Mouse (Mus musculus): ENCODE results near the gene Kcnip1.

The Kcnip1 gene

DNA sequence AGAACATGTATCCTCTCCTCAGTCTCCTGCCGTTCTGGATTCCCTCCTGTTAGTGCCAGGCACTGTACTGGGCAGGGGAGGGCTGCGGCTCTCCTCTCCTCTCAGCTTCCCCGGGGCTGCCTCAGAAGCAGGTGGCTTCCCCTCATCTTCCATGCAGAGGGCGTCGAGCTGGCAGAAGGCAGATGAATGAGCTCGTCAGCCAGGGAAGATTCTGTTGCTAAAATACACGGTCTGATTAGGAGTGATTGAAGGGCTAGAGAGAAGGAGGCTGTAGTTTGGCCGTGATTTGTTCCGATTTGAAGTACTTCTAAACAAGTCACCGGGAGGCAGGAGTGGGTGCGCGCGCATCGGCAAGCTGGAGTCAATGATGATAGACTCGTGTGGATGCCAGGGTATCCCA is 236.3 kb downstream of the Kcnip1 start:
- no peak for DNase-seq (ENCODE audit: extremely low spot score)

DNA sequence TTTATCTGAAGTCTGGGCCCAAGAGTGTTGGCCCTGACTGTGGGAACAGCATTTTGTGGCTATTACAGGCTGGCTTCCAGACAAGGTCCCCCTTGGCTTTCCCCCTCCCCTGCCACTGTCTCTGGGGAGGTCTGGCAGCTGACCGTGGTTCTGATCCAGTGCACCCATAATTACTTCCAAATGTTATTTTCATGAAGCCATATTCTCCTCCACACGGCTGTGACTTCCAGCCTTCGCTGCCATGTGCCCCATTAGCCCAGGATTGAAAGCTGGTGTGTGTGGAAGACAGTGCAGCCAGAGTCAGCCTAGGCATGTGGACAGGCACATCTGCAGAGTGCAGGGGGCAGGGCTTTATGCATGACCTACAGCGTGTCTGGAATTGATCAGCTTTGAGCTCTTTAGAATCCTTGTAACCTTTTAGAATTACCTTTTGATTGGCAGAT is 240.5 kb downstream of the Kcnip1 start:
- DNase-seq (ENCODE audit: extremely low spot score) = peak; percentile 12

DNA sequence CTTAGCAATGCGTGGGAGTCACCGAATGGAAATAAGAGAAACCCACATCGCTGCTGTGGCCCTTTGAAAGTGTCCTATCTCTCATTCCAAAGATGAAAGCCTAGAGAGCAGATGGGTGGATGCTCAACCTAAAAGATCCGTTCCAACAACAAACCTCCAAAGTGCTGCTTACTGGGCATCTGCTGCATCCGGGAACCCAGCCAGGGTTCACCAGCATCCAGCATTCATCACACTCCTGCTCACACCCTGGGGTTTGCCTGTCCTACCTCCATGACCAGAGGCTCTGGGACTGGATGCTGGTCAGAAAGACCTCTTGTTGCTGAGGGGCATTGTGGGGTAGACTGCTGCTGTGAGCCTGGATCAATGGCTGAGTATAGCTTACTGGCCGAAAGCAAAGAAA is 241.4 kb downstream of the Kcnip1 start:
- DNase-seq (ENCODE audit: extremely low spot score) = no peak

DNA sequence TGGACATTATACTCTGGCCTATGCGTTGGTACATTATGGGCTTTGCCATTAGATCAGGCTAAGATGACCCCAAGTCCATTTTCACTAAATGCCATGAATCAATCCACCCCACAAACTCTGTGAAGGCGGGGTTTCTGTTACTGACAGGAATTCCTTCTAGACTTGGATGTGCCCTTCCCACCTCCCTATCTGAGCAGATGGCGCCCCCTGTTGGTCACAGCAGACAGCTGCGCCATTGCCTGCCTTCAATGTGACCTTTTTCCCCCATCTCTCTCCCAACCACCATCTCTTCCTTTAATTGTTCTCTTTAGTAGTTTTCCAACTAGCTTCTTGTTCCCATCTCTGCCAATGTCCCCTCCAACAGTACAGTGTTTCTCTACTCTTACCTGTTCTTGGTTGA is 243.0 kb downstream of the Kcnip1 start:
- DNase-seq (ENCODE audit: extremely low spot score) = no peak

DNA sequence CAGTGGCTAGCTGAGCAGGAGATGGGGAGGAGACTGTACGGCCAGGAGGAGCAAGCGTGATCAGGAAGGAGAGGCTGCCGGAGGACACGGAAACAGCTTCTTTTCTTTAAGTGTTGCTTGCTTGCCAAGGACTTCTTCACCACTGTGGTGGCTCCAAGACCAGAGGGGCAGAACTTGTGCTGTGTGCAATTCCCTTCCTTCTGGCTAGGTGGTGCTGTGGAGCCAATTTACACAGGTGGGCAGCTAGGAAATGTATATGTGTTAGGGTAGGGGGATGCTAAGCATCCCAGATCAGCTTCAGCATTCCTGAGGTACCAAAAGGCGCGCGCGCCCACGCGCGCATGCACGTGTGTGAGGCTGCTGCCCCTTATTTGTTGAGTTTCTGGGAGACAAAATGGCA is 243.5 kb downstream of the Kcnip1 start:
- no peak for DNase-seq (ENCODE audit: extremely low spot score)

DNA sequence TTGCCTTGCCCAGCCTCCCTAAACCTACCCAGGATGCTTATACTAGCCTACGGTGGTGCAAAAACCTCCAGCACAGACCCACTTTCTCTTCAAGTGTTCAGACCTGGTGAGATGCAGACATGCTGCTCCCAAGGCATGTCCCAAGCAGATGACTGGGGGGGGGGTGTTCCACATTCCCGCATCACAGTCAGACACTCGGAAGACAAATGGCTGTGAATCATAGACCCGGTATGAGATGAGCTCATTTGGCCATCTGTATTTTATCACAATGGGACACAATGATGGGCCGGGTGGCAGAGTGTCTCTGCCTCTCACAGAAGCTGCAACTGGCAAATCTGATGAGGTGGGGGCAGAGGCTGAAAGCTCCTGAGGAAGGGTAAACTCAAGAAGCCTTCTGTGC is 244.2 kb downstream of the Kcnip1 start:
- DNase-seq (ENCODE audit: extremely low spot score) = no peak

DNA sequence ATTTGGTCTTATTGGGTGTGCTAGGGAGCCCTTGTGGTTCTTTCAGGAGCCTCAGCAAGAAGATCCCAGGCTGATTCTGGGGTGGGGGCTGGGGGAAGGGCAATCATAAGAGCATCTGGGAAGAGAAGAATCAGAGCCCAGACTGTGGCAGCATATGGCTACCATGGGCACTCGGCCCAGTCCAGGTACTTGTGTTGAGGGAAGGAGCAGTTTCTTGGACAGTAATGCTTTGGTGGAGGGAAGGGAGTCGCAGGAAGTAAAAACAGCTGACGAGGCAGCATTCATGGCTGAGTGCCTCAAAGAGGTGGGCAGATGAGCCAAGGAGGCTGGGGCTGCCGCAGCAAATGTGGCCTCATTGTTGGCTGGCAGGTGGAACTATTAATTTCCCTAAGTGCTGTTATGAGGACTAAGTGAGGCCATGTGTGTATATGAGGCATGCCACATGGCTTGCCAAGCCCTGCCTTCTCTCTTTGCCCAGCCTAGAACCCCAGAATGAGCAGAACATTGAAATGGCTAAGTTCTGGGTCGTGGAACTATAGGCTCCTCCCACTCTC is 245.5 kb downstream of the Kcnip1 start:
- DNase-seq (ENCODE audit: extremely low spot score) = no peak

DNA sequence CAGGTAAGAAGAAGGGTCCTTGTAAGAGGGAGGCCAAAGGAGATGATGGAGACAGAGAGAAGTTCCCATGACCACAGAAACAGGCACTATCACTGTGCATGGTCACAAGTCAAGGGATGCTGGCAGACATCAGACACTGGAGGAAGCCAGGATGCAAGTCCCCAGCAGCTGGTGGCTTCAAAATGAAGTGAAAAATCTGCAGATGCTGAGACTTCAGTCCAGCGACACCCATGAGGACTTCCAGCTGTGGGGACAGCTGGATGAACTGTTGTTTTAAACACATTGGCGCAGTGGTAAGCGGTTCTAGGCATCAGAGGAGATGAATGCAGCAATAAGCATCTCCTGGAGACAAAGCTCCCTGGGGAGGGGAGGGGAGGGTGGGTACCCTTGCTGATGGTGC is 246.6 kb downstream of the Kcnip1 start:
- DNase-seq (ENCODE audit: extremely low spot score) = no peak

DNA sequence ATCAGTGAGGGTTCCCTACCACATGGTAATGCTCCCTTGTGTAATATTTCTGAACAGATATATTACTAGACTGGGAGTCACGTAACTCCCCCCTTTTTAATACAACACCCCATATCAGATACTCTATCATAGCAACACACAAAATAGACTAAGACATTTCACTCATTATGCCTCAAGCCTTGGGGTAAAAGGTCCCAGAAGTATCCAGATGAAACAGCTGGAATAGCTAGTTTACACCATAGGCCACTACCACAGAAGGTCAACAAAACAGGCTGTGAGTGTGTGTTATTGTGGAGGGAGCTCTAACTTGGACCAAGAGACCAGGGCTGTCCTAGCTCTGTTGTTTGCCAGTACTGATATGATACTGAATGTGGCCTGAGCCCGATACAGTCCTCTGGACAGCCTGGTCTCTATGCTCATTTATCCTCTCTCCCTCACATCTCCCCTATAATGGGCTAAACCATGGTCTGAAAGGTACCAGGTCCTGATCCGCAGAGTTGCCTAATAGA is 247.1 kb downstream of the Kcnip1 start:
- no peak for DNase-seq (ENCODE audit: extremely low spot score)

DNA sequence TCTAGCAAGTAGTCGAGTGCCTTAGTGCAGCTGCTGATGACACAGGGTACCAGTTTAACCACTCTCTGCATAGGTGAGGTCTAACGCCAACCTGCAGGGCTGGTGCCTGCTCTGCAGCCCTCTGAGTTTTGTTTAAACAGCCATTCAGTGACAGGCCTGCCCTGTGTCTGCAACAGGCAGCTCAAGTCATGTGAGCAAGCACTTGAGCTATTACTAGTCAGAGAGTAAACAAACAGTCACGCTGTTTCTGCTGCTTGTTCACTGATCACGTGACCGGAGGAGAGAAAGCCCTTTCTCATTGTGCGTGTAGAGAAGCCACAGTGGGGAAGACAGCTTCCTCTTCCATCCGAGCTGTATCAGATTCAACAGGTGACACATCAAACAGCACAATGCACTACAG is 248.5 kb downstream of the Kcnip1 start:
- DNase-seq (ENCODE audit: extremely low spot score) = no peak

DNA sequence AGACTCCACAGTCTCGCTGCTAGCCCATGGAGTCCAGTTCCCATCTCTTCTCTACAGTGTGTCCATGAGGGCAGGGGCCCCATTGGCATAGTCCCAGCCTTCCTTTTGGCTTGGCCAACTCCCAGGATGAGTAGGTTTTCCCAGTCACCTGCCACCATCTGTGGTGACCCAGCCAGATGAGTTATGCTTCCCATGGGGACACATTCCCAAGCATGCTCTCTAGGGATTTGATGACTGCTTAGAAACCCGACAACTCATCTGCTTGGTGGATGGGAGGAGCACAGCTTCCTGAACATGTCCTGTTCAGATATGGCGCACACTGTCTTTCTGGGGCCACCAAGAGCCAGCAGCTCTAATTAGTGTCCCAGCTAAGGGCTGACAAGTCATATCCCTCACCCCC is 252.8 kb downstream of the Kcnip1 start:
- DNase-seq (ENCODE audit: extremely low spot score) = no peak

DNA sequence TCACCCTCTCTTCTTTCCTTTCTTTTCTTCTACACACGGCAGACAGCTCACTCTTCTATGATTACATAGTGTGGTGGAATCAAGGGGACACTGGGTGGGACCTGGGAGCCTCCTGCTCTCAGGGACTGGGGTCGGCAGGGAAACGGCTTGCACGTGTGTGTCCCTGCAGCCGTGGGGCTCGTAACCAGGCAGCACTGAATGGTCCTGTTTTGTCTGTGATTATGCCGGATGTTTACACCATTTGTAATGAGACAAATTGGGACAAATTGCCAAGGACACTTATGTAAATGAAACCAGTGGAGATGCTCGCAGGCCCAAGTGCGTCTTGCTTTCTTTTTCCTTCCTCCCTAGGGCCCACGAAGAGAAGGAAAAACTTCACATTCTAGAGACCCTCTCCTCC is 256.5 kb downstream of the Kcnip1 start:
- DNase-seq (ENCODE audit: extremely low spot score) = no peak

DNA sequence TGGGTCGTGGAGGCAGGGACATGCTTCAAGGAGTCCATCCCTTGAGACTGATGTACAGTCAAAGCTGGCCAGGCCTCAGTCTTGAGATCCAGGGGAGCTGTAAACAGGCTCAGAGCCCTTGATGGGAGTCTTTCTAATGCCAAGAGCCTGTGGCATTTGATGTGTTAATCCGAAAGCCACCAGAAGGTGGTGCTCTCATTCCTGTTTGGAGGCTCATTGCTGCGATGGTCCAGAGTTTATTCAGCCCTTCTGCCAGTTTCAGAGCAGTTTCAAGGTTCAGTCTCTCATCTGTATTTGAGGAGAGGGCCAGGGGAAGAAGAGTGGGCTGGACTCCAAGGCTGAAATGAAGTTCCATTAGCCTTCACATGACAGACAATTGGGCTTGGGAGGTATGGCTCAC is 259.7 kb downstream of the Kcnip1 start:
- DNase-seq (ENCODE audit: extremely low spot score) = peak; percentile 73

DNA sequence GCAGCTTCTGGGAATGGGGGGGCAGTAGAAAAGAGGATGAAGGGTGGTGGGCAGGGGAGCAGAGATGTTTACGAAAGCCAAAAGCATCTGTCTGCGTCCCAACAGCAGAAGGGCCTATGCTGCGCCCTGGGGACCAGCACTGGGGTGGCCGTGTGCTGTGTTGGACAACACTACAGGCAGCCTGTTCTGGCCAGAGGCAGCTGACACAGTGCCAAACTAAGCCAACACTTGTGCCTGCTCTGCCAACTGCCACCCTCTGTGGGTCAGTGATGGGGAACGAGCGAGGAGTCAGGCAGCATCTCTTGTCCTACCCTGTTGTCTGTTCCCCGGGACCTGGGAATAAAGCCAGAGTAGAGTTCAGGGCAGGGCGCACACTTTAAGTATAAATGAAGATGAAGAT is 260.6 kb downstream of the Kcnip1 start:
- DNase-seq (ENCODE audit: extremely low spot score) = no peak

DNA sequence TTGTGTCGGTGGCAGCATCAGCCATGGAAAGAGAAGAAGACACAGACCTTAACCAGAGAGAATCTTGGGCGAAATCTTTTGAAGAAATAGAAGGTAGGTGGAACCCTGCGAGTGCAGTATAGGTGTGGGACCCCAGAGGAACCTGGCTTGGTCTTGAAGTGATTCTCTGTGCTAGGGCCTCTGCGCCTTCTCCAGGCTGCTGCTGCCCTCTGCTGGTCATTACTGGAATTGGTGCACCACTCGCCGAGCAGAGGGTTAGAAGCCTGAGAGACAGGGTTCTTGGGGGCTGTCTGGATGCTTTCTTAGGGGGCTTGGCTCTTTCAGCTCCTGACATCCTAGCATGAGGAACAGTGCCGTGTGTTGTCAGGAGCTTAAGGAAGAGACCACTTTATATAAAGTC is 271.7 kb downstream of the Kcnip1 start:
- peak; percentile 67 for DNase-seq (ENCODE audit: extremely low spot score)

DNA sequence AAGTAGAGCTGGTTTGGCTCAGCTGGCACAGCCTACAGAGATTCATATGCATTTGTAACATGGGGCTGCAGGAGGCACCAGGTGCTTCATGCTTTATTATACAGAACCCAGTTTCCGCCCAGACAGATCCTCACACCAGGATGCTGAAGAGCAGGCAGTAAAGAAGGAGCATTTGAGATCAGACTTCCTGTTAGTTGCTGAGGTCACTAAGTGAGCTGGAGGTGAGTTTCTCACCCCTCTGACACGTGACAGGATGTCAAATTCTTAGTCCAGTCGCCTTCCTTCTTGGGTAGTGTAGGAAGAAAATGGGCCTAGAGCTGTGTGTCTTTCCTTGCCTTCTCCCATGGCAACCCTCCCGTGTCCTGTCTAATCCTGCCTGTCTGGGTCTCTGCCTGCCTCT is 286.2 kb downstream of the Kcnip1 start:
- DNase-seq (ENCODE audit: extremely low spot score) = no peak

DNA sequence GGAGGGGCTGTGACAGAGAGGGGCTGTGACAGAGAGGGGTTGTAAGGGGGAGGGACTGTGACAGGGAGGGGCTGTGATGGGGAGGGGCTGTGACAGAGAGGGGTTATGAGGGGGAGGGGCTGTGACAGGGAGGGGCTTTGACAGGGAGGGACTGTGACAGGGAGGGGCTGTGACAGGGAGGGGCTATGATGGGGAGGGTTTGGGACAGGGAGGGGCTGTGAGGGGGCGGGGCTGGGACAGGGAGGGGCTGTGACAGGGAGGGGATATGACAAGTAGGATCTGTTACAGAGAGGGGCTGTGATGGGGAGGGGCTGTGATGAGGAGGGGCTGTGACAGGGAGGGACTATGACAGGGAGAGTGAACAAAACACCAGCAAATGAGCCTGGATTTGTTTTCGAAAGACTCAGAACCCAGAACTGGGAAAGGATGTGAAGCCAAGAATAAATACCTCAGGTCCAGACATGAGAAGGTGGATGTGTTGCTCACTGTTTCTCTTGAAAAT is 290.9 kb downstream of the Kcnip1 start:
- no peak for DNase-seq (ENCODE audit: extremely low spot score)

DNA sequence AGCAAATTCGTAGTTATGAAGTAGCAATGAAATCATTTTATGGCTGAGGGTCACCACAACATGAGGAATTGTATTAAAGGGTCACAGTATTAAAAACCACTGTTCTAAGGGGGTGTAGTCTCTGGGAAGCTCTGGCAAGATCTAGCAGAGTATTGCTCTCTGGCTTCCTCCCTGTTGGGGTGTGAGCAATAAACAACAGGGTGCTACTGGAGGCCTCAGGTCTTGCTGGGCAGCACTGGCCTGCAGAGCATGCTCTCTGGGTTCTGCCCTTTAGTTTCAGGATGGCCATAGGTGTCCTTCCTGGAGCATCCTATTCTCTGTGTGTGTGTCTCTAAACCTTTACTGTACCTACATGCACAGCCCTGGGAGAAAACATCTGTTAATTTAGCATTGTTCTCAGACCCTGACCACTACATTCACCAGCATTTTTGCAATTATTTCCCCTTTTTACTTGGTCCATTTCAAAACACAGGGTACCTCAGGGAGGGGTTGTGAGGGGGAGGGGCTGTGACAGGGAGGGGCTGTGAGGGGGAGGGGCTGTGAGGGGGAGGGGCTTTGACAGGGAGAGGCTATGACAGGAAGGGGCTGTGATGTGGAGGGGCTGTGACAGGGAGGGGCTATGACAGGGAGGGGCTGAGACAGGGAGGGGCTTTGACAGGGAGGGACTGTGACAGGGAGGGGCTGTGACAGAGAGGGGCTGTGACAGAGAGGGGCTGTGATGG is 291.6 kb downstream of the Kcnip1 start:
- peak; percentile 23 for DNase-seq (ENCODE audit: extremely low spot score)

DNA sequence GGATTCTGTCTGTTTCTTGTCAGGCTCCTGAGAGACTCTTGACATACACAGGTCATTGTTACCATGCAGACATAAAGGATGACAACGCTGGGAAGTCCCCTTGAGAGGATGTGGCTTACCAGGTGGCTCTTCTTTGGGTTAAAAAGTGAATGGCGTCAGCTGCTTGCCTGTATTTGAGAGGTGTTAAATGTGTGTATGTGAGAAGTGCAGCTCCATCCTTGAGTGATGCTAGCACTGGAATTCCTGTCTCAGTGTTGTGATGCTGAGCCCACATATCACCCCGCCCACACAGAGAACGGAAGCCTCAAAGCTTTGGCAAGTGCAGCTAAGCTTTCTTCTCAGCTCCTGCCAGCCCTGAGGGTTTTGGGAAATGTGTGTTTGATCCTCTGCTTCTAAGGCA is 292.2 kb downstream of the Kcnip1 start:
- DNase-seq (ENCODE audit: extremely low spot score) = no peak

DNA sequence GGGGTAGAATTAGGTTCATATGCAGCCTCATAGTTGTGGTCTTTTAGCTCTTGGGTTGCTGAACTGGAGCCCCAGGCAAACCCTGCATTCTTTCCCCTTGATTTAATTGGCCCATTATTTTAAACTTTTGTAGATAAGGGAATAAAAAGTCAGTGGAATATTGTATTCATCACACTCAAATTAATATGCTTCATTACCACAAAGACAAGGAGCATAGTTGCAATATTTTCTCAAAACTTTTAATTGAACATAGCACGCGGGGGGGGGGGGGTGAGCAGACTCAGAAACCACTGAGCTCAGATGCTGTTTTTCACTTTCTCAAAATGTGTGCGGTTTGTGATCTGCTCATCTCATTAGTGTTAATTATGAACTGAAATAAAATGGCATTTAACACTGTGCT is 302.8 kb downstream of the Kcnip1 start:
- DNase-seq (ENCODE audit: extremely low spot score) = no peak

DNA sequence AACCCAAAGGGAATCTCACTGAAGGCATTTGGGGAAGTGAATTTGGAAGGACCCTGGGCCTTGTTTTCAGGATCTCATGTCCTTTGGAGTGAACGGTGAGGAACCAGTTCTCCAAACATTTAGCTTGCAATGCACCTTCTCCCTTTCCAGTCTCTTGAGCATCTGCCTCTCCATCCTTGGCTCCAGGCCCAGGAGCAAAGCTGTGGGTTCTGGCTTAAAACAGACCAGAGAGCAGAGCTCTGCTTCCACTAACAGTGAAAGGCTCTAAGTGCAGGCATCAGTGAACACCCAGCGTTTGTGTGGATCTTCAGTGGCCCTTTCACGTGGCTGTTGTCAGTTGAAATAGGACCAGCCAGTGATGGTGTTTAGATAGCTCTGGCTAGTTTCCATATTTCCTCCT is 307.0 kb downstream of the Kcnip1 start:
- DNase-seq (ENCODE audit: extremely low spot score) = no peak

DNA sequence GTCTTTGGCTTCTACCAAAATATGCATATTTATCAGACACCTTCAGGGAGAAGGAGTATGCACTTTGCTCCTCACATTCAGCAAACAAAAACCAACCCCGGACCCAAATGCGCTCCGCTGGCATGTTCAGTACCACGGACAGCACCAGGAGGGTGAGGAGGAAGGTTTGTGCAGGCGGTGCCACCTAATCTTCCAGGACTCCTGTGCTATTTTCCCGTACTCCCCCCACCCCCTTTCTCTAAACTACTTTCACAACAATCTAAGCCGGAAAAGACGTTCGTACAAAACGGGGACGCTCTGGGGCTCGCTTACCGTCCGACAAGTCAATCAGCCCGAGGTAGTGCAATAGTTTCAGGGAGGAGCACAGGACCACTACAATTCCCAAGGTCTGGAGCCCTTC is 312.8 kb downstream of the Kcnip1 start:
- DNase-seq (ENCODE audit: extremely low spot score) = peak; percentile 77

DNA sequence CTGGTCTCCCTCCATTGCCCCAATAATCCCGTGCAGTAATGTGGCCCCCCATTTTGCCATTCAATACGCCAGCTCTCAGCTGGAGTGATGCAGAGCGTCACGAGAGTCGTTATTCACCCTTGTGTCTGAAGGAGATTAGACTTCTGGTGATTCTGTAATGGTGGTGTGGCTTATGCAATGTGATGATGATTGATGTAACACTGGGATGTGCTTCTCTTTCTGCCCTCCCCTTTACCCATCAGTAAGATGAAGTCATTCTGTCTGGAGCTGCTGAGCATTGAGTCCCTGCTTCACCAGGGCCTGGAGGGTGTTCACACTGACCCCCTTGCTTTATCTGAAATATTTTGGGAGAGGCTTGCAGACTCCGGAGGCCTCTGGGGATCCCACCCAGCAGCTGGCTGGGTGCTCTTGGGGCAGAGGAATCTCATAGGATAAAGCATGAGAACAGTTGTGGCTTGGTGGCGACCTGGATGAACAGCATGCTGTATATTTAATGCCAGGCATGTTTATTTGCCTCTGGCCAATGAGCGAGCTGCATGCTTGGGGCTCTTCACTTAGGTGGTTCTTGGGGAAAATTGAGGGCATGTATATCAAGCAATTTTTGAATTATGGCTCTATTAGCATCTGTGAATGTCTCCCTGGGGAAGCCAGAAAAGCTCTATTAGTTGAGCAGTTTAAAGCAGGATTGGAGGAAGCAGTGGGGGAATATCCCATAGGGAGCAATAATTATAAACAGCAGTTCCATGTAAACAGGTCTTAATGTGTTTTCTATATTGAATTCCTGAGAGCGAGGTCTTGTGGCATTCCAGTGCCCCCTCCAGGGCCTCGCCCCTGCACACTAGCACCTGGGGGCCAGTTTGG is 322.6 kb downstream of the Kcnip1 start:
- DNase-seq (ENCODE audit: extremely low spot score) = no peak
